39 mouse cellular contexts compared by ENCODE assay signal in genomic region chr5:89529391-89529790, GRCm38 (mm10). TPM values are rescaled to one million over a fixed set of nuclear protein-coding genes. Genes with fewer than 3 reads are reported as not detected.
"Had no signal": no experiment of that assay in that cellular context is flagged by ENCODE, and none has a peak within 500 bp of the region (broad histone marks: within the 10 kb centered on the region; RNA-seq: fewer than 3 reads in every experiment).

No protein-coding gene starts in this region.

- DNase-seq: gastrocnemius, adult 2 months; gastrocnemius, postnatal 10 days; gastrocnemius, postnatal 25 days; heart, adult 18-20 months; heart, postnatal 14 days; heart, postnatal 4 days; kidney, adult 18-20 months; kidney, adult 8-10 months; kidney, postnatal 10 days; kidney, postnatal 36 days; layer of hippocampus, adult 9-11 months; layer of hippocampus, postnatal 36 days; left cerebral cortex, postnatal 4 days had no signal

- ATAC-seq: hindbrain, embryonic 16.5 days; inflammation-experienced regulatory T-cells, adult 6 months; intestine, embryonic 15.5 days; intestine, postnatal 0 days; liver, embryonic 12.5 days had no signal

- H3K9me3 ChIP-seq: heart, embryonic 10.5 days; heart, embryonic 12.5 days; hindbrain, embryonic 10.5 days; hindbrain, embryonic 12.5 days; intestine, embryonic 15.5 days; limb, embryonic 13.5 days; limb, embryonic 15.5 days; liver, embryonic 12.5 days had no signal

- H3K4me3 ChIP-seq: gastrocnemius, adult 2 months; heart, embryonic 10.5 days; heart, embryonic 12.5 days; hindbrain, embryonic 10.5 days; hindbrain, embryonic 12.5 days; intestine, embryonic 15.5 days; limb, embryonic 13.5 days; limb, embryonic 15.5 days; liver, embryonic 12.5 days had no signal

- H3K4me1 ChIP-seq: heart, embryonic 12.5 days; liver, embryonic 12.5 days had no signal

- H3K36me3 ChIP-seq: heart, embryonic 10.5 days; heart, embryonic 12.5 days; hindbrain, embryonic 10.5 days; hindbrain, embryonic 12.5 days; intestine, embryonic 15.5 days; limb, embryonic 13.5 days; limb, embryonic 15.5 days; liver, embryonic 12.5 days had no signal

- H3K4me2 ChIP-seq: heart, embryonic 12.5 days; hindbrain, embryonic 12.5 days; hindbrain, embryonic 14.5 days; intestine, embryonic 15.5 days; limb, embryonic 13.5 days; limb, embryonic 15.5 days; liver, embryonic 12.5 days had no signal

- H3K27me3 ChIP-seq: intestine, embryonic 15.5 days had no signal

- H3K27ac ChIP-seq: gastrocnemius, adult 2 months; heart, embryonic 10.5 days; hindbrain, embryonic 10.5 days; hindbrain, embryonic 12.5 days; hindbrain, embryonic 14.5 days; intestine, embryonic 15.5 days; limb, embryonic 13.5 days; limb, embryonic 15.5 days; liver, embryonic 12.5 days; liver, embryonic 14.5 days had no signal

- H3K9ac ChIP-seq: heart, embryonic 12.5 days; hindbrain, embryonic 12.5 days; hindbrain, embryonic 14.5 days; intestine, embryonic 15.5 days; limb, embryonic 13.5 days; limb, embryonic 15.5 days; liver, embryonic 12.5 days; liver, embryonic 14.5 days had no signal

RNA-seq across cellular contexts. Expression of gene Npffr2, which starts 2.2 kb away (rescaled TPM):
- total RNA-seq: gastrocnemius, adult 2 months; gastrocnemius, postnatal 10 days; gastrocnemius, postnatal 25 days; gastrocnemius, postnatal 4 days; granulocyte monocyte progenitor cell, adult 5-6 weeks; heart, adult 8-10 months; heart, postnatal 14 days; heart, postnatal 4 days; layer of hippocampus, adult 18-20 months; layer of hippocampus, postnatal 14 days; layer of hippocampus, postnatal 36 days; liver, adult 2 months had no signal
- polyA plus RNA-seq: heart, embryonic 12.5 days; heart, embryonic 14.5 days; heart, embryonic 16.5 days; hindbrain, embryonic 12.5 days; inflammation-experienced regulatory T-cells, adult 6 months; intestine, embryonic 15.5 days; intestine, postnatal 0 days; kidney, embryonic 14.5 days; kidney, embryonic 16.5 days; large intestine, adult 2 months; limb, embryonic 11.5 days; limb, embryonic 15.5 days; liver, adult 2 months; liver, embryonic 12.5 days; liver, embryonic 14.5 days; liver, embryonic 16.5 days had no signal
